Mouse (Mus musculus) left cerebral cortex, postnatal 10 days (tissue): ENCODE data around the gene Anapc5. TPM values are rescaled to one million over a fixed set of nuclear protein-coding genes. Genes with fewer than 3 reads are reported as not detected.

Source experiments
- DNase-seq, 2 experiments: peaks; one replicate each; pipeline ENCODE4 v3.0.0; 2021 to 2022; ENCODE audit warnings: low spot score in 2 of 2, mixed read lengths in 1 of 2; ENCODE audit errors: extremely low spot score in 1 of 2
- intact Hi-C: fragments of 180-260 bp; cut with DNase I; formaldehyde crosslinking; loops from one replicate; pipeline ENCODE4 v1.15.1; 2025
- total RNA-seq, 2 experiments: library from RNA; stranded (reverse); gene quantifications; 2 replicates each; pipeline ENCODE4 v1.2.3; 2021

The Anapc5 gene
- total RNA-seq, 2 experiments from 2014 or later, result 307 to 314 TPM

DNA sequence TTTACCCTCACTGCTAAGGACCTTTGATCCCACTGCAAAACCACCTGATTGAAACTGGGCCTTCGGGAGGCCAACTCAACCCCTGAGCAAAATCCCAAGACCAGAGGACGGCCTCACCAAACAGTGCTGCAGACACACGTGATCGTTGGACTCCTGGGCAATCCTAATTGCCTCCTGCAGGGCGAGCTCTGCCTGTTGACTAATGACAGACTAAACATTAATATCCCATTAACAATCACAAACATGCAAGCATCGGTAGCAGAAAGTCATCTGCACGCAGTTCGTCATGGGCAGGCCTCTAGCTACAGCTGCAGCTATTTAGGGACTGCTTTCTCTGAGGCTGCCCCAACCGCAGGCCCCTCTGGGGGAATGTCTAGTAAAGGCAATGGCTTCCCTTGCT lies 18.4 kb downstream of the Anapc5 start:
- no peak for DNase-seq
- intact Hi-C loops, result no loop called here

GRCm38 (mm10) chr5:122801684-122802083 lies 19.5 kb downstream of the Anapc5 start:
- DNase-seq, result no peak
- intact Hi-C loops, result no loop called here

DNA sequence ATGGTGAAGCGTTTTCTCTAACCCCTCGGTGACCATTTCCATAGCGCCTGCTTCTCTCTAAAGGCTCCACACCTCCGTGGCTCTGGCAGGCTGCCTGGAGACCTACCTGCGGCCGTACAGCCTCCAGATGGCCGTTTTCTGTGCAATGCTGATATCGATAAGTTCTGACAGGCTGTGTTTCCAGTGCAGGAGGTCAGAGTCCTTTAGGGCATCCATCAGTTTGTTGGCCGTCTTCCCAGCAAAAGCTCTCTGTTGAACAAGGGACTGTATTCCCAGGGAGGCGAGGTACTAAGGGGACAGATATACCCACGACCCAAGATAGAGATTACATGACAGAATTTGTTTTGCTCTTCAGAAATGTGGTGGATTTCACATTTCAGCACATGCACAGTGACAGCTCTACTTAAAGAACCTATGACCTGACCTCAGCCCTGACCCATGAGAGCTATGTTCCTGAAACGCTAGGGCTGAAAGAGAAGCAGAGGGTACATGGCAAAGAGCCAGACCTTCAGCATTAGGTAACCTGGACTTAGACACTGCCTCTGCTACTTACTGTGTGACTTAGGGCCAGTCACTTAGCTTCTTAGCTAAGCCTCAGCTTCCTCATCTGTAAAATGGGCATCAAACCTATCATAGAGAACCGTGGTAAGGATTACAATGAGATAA lies 20.7 kb downstream of the Anapc5 start:
- DNase-seq, result no peak
- intact Hi-C loops, result no loop called here

GRCm38 (mm10) chr5:122799379-122800344 lies 21.5 kb downstream of the Anapc5 start:
- peak in 1 of 2 experiments; percentile 50 for DNase-seq
- intact Hi-C loops, result no loop called here

- intact Hi-C loops, result no loop called here
- peak; percentile 67 to 86 for DNase-seq
Measured at GRCm38 (mm10) chr5:122798557-122799378, 22.4 kb downstream of the Anapc5 start.

- intact Hi-C loops, result no loop called here
- no peak for DNase-seq
Measured at GRCm38 (mm10) chr5:122797866-122798265, 23.3 kb downstream of the Anapc5 start.

- no peak for DNase-seq
- intact Hi-C loops, result no loop called here
Measured at GRCm38 (mm10) chr5:122788696-122789095, 32.4 kb downstream of the Anapc5 start.

- intact Hi-C loops, result no loop called here
- no peak for DNase-seq
Measured at GRCm38 (mm10) chr5:122786035-122786819, 34.9 kb downstream of the Anapc5 start.

GRCm38 (mm10) chr5:122783726-122784406 lies 37.3 kb downstream of the Anapc5 start:
- no peak for DNase-seq
- intact Hi-C loops, result no loop called here

DNA sequence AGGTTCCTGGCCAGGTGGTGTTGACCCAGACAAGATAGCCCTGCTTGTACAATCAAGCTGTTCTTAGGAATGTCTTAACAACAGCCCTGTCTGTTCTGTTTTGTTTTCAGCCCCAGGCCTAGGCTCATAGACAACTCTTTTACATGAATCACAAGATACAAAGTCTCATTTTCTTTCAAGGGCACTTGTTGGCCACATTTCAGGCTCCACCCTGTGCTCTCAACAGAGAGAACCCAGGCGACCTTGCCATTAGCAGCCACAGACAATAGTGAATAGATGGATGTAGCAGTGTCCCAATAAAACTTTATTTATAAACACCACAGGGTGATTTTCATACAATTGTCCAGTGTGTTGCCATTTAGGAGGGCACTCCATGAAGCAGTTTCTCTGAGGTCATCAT lies 39.1 kb downstream of the Anapc5 start:
- no peak for DNase-seq
- intact Hi-C loops, result no loop called here

- DNase-seq, result no peak
- intact Hi-C loops, result no loop called here
Measured at GRCm38 (mm10) chr5:122780791-122781432, 40.2 kb downstream of the Anapc5 start.

DNA sequence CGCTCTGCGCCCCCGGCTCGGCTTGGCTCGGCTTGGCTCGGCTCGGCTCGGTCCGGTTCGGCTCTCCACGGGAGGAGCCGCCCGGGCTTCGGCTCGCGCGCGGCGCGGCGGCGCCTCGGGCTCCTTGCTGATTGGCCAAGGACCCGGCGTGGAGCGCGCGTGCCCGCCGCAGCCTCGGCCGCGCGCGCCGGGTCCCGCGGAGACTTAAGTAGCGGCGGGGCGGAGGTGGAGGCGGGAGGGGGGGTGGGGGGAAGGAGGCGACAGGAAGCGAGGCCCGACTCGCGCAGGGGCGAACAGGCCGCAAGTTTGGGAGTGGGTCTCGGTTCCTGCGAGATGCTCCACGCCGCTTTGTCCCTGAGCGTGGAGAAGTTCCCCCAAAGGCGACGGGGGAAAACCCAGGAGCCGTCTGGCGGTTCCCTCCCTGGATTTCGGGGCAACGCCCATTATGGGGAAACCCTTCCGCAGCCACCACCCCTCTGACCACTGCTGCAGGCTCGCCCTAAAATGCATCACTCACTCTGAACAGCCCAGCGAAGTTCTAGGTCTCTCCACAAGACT lies 41.8 kb downstream of the Anapc5 start, which contains the start of gene Camkk2:
Gene Camkk2, minus strand, starts transcription at position 133 of the 558 bp plus-strand sequence.
- peak; percentile 81 to 92 for DNase-seq
- intact Hi-C loops, result no loop called here

DNA sequence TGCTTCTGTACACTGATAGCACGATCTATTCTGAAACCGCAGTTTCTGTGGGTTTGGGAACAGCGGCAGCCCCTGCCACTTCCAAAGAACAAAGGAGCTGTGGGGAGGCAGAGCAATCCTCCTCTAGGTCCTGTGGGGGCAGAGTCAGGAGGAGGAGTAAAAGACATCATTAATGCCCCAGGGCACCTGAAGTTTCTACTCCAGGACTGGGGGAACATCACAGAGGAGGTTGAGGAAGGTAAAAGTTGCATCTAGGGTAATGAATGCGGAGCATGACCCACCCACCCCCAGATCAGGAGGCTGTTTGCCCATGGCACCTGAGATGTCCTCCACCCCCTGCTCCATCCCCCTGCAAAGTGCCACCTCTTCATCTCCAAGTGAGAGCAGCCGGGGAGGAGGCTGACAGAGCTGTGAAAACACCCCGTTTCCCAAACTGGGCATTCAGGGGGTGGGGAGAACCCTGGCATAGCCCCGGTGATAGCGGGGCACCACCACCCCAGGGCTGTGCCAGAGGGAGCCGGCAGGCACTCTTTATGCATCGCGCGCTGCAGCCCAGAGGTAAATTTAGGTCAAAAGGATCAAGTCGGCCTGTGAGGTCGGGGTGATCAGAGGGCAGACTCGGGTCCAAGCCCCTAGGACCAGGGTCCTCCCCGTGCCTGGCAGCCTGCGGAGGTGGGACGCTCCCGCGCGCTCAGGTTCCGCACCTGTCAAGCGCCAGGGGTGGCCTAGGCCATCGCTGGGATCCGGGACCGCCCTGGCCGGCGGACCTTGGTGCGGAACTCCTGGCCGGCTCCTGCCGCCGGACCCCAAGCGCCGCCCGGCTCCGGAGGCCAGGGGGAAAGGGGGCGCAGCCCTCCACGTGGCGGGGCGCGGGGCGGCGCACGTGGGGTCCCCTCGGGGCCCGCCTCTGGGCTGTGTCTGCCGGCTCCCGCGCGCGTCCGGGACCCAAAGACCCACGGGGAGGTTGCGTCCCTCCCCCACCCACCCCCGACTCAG lies 42.6 kb downstream of the Anapc5 start:
- intact Hi-C loops, result no loop called here
- peak in 1 of 2 experiments; percentile 58 for DNase-seq

DNA sequence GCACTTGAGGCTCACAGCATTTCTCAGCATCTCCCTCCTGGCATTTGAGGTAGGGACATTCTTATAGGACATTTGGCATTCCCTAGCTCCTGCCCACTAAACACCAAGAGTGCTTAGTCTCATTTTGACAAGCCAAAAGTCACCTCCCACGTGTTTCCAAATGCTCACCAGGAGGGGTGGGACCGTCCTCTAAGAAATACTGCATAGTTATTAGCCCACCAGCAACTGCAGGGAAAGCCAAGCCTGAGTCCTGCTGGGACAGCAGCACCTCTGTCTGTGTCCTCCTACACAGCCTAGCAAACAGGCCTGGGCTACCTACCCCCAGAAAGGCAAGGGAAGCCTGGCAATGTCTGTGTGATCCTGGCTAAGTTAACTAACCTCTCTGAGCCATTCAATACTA lies 43.8 kb downstream of the Anapc5 start:
- intact Hi-C loops, result no loop called here
- DNase-seq, result no peak

DNA sequence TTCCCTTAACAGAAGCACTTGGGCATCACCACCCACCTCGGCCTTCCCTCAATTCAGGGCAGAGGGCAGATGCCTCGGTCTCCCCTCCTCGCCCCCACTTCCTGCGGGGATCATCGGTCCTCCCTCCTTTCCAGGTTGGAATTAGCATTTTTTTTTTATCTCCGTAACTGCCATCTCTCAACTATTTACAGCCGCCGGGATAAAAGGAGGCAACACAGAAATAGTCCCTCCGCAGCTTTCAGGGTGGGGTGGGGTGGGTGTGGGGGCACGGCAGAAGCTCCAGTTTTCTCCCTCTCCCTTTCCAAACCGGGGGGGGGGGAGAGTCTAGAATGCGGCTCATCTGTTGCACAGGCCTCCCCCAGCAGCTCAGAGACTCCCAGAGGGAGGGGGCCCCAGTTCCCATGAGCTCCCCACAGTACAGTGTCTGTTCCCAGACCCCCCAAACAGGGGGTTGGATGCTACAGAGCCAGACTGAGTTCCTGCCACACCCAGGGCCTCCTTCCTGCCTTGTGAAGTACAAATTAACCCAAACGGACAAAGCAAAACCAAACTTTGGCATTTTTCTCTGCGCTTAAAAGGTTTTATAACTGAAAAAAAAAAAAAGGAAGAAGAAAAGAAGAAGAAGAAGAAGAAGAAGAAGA lies 45.4 kb downstream of the Anapc5 start:
- peak in 1 of 2 experiments; percentile 59 for DNase-seq
- intact Hi-C loops, result no loop called here
